Mouse (Mus musculus): ENCODE data around the gene Shisa2. TPM values are rescaled to one million over a fixed set of nuclear protein-coding genes. Genes with fewer than 3 reads are reported as not detected.

Shisa2 gene
- total RNA-seq, 2 experiments from 2014 or later, result 2.0 to 2.5 TPM

DNA sequence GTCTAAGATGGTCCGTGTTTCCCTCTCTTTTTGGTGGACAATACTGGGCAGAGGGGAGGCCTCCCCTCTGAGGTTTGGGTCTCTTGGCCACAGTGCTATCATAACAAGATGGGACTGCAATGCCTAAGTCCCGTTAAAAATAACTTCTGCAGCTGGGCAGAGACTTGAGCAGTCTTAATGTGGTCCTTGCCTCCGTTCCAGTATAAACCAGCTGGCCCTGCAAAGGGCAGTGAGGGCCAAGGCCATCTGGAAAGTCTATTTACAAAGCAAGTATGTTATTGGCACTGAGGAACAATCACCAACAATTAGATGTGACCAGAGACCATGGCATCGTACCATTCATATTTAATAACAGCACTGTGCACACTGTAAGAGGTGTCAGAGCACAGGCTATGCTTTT lies 50.2 kb downstream of the Shisa2 start:
- no peak for DNase-seq (ENCODE audit: low spot score in 2 of 2)
- intact Hi-C loops (cut with DNase I), result no loop called here

DNA sequence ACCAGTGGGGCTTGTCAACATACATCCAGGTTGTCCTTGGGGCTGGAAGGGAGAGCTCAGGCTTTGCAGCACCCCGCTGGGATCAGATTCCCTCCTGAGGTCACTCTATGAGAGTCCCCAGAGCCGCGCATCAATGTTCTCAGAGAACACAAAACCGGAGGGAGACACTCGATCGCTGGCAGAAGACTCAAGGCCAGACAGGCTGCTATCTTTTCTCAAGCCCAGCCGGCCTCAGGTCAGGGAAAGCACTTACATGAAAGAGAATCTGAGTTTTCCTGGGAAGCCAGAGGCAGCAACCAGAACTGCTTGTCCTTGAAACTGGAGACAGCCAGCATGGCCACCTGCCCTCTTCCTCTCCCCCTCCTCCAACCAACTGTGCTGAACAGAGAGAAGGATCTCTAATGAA lies 52.5 kb downstream of the Shisa2 start:
- intact Hi-C loops (cut with DNase I), result no loop called here
- DNase-seq (ENCODE audit: low spot score in 2 of 2), result no peak

Other genes with a start within 250 kb of the Shisa2 start
- gene Phf11c, start 229.9 kb upstream of the Shisa2 start, total RNA-seq (2021), result under 1 TPM; 0.42 to 0.49 TPM
- gene Setdb2, start 184.4 kb upstream of the Shisa2 start, total RNA-seq (2021), result 1 to 10 TPM; 3.9 to 4.9 TPM
- 10 to 100 TPM; 19.1 to 19.8 TPM for gene Cab39l, start 184.3 kb upstream of the Shisa2 start, total RNA-seq (2021)
- gene Cdadc1, start 27.3 kb upstream of the Shisa2 start, total RNA-seq (2021), result 10 to 100 TPM; 48.7 to 52.8 TPM

All from left cerebral cortex, postnatal 14 days (tissue).